Mouse (Mus musculus): ENCODE measurements around the gene Pxdc1.
A peak's percentile ranks its signal among the peaks of the same experiment; 100 is the strongest.

The Pxdc1 gene

DNA sequence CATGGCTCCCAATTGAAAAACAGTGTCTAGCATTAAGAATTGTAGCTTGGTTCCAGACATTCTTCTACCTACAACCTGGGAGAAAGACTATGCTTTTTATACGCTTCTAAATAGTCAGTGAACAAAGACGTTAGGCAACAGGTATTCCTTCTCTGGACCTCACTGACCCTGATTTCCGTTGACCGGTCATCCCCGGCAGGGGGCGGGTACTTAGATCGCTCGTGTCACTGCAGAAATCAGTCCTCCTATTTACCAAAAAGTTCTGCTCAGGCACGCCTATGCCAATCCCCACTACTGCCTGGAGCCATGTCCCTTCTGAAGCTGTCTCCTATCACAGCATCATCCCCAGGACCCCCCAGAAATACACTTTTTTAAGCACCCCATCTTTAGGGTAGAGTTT lies at the start of gene Pxdc1:
Pxdc1 (minus strand) TSS at position 96 of the 400 bp plus-strand sequence.
- no peak for DNase-seq

DNA sequence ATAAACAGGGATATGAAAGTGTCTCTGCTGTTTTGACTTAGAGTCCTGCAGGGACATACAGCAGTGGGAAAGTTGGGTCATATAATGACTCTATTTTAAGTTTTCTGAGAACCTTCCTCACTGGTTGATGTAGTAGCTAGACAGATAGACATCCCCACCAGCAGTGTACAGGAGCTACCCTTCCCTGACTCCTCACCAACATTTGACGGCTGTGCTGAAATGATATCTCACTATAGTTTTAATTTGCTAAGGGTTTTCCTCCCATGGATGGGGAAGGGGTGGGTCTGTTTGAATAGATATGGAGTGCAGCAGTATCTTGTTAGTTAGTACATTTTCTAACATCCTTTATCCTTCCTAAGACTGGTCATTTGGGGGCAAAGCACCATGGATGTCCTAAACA lies 47.3 kb upstream of the Pxdc1 start:
- DNase-seq = no peak

DNA sequence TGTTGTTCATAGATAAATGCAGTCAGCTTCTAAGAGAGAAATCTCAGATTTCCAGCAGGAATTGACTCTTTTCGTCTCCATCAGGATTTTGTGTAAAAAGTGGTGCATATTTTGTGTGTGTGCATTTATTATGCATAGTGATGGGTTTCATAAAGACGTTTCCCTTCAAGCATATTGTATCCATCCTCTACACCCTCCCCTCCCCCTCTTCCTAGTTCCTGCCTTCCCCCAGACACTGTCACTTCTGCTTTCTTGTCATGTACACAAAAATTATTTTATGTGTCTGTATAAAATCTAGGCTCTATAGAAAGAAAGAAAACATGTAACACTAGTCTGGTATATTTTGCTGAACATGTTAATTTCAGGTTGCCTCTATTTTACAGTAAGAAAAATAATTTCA lies 46.8 kb upstream of the Pxdc1 start:
- no peak for DNase-seq

DNA sequence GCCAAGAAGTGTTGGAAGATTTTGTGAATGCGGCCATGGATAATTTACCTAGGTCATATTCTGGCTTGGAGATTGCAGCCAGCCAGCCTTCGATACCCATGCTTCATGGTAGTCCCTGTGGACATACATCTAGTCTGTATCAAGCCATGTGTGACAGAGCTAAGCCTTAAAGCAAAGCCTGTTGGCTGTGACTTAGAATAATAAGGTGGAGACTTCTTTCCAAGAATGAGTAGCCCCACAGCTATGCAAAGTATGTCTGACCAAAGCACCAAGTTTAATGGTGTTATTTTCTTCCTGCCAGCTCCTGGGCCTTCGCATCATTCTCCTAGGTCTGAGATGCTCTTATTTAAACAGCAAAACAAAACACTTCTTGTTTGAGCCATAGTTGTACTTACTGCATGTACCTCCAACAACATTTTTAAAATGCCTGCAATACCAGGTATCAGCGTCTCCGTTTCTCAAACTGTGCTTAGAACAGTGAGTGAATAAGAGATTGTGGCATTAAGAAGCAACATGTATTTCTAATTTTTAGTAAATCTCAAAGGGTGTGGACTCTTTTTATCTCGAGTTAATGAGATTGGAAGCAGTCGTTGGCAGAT lies 43.5 kb upstream of the Pxdc1 start:
- DNase-seq = no peak

DNA sequence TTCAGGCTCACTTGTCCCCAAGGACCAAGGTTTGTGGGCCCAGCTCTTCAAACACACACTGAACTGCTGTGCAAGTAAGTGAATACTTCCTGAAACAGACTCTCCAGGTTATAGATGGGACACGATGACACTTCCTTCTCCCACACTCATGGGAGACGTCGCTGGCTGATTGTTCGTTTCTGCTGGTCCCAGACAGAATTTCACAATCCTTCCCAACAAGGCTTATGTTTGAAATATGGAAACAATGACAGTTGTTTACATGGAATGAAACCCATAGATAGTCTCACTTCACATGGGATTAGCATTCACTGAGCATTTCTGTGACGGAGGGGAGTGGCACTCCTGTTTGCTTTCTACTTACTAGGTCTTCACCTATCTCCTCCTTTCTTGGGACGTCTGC lies 39.8 kb upstream of the Pxdc1 start:
- no peak for DNase-seq

DNA sequence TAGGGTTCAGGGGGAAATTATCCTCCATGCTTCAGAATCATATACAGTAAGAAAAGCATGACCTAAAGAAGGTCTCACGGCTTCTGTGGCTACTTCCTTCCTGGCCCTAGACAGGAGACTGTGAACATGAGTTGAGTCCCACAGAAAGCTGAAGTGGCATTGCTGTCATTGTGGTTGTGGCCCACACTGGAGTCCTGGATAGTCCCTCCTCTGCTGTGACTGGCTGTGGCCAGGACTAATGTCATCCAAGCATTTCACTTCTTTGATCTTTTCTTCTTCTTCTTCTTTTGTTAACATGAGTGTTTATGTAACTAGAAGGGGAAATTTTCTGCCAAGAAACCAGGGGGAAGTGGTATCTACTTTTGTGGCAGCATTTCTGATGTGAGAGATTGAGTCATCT lies 37.8 kb upstream of the Pxdc1 start:
- no peak for DNase-seq

DNA sequence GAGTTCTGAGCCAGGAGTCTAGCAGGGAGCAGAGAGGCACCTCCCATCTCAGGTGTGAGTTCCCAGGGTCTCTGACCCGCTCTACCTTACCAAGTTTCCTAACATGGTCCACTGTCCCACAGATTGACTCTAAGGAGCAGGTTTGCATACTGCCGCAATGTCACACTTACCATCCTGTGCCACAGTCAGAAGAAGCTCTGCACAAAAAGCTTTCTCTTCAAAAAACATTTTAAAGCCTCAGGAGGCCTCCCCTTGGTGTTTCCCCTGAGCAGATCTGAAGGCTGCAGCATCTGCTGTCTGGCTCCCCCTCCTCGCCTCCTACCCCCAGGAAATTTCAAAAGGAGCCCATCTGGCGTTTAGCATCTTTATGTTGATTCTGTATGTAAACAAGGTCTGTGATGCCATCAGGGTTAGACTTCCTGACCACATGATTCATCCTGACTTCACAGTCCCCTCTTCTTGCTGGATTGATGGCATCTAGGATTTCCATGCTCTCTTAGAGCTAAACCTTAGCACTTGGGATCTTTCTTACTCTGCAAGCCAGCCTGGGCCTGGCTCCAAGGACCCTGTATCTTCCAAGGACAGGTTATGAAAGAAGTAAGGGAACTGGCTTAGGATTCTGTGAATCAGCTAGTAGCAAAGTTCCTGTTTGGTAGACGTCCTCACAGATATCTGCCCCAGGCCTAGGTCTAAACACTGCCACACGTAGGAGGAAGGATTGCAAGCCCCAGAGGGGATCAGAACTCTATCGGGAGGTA lies 31.9 kb upstream of the Pxdc1 start:
- no peak for DNase-seq

DNA sequence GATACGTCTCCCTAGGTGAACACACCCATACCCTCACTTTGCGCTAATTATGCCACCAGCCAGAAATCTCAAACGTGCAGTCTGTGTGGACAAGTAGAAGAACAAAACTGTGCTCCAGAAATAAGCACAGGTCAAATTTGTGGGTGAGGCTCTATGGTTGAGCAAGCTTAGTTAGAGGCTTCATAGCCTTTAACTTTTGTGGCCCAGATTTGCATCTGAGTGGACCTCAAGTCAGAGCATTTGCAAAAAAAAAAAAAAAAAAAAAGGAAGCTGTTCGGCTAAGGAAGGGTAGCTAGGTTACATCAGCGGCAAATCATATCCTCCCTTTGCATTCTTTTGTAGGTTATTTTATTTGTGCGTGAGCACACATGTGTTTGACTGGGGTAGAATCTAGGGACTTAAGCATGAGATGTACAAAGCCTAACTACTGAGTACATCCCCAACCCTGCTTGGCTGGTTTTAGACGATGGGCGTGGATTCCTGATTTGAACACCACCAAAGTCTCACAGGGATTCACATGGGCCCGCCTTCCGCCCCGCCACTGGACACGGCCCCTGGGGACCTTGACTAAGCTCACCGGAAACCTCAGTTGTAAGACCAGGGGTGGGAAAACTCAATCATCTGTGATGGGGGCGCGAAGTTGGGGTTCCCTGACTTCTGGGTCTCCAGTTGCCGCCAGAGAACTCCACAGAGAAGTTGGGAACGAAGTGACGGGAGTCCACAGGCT lies 30.6 kb upstream of the Pxdc1 start:
- no peak for DNase-seq

DNA sequence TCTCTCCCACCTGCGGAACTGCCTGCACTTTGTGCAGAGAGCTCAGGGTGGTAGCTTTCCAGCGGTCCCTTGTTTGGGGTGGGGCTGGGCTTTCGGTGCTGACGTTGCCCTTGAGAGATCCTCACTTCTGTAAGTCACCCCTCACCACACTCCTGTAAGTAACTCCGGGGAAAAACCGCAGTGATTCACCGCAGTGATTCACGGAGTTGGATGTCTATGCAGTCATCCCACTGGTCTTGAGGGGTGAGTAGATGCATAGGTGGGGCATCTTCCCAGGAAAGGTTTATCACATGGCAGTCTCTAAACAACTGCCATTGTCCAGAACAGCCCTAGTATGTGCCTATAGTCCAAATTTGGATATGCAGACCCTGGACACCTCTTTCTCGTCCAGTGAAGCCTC lies 30.0 kb upstream of the Pxdc1 start:
- no peak for DNase-seq

DNA sequence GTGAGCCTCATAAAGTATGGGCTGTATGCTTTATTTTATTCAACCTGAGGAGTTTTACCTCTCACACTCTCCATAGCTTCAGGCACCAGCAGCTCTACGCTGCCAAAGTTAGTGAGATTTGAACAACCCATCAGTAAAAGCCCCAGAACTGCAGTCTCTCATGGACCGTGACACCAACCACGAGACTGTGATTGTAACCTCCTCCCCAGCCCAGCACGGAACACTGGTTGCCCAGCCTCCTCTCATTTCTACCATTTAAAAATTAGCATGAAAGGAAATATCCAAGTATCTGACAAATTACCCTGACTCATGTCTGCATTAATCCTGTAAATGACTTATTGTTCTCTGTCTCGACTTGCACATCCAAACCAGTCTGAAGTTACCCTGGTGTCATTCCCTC lies 23.2 kb upstream of the Pxdc1 start:
- DNase-seq = no peak

DNA sequence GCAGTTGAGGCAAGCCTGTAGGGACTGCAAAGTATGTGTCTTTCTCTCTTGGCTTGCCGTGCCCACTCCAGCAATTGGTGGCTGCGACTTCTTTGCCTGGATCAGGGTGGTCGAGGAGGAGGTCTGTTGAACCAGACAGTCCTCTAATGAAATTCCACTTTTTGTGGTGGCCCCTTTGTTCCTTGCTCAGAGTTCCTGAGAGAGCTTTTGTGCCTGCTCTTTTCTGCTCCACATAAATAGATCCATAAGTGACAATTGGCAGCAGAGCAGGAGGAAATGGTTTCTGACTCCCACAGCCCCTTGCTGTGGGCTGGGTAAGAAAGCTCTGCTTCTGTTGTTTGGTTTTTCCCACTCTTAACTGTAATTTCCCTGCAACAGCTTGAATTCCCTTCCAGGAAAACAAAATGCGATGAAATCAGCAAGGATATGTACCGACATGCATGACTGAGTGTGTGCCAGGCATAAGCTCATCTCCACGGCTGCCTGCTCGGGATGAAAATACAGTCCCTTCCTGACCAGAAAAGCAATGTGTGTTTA lies 22.6 kb upstream of the Pxdc1 start:
- DNase-seq = no peak

DNA sequence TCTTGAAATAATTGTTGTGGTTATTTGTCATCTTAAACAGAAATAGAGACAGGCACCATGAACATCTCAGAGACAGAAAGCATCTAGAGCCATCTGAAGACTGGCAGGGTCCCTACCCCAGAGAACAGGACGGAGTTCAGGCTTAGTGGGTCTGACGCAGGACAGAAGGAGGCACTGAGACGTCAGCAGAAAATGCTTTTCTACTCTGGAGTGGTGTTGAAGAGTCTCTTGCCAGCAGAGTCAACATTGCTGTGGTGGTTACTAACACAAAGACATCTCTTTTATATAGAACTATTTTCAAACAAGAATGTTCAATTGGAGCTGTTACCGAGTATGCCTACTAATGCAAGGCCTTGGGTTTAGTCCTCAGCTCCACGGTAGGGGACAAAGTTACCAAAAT lies 20.1 kb upstream of the Pxdc1 start:
- DNase-seq = no peak

DNA sequence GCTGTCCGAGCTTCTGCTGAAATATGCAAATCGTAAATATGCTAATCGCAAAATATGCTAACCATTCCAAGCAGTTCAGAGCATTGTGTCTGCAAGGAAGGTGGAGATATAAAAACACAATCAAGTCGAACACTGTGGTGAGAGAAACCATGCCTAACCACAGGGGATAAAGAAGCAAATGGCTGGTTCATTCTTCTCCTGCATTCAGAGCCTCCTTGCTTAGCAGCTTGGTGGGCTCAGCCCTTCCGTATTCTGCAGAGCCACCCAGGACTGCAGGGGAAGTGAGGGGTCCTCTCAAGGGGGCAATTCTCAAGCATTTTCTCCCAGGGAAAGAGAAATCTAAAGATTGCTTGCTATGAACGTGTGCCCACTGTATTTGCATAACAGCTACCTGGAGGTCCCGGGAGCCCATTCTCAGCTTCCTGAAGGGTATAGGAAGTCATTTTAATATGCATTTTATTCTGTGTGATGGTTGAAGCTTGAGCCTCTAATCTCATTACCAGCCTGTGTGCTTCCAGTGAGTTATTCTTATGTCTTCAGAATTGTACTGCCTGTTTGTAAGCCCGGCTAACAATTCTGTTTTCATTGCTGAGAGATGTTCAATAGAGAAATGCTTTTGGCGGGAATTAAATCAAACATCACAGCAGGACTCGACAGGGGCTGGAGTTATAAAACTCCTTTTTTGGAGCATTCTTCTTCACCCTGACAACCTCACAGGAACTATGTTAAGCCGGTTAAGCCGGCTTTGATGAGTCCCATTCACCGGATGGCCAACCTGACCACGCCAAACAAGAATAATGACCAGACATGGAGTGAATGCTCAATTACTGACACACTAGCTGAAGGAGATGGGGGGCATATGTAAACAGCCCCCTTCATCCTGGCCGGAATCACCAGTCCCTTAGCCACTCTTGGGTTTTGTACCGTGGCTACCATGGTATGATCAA lies 16.9 kb upstream of the Pxdc1 start:
- no peak for DNase-seq

DNA sequence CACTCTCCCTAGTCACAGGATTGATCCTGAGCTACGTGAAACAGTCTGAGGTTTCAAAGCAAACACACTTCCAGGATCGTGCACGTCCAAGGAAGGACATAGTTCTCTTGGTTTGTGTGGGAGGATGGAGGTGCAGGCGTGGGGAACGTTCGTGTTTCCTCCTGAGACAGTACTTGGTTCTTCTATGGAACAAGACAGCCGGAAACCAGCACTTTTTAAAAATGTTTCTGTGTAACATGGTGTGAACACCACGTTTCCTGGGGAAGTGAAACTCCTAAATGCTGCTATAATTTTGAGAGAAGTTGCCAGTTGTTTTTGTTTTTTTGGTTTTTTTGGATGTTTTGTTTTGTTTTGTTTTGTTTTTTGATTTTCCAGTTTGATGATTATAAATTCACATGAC lies 13.9 kb upstream of the Pxdc1 start:
- DNase-seq = no peak

DNA sequence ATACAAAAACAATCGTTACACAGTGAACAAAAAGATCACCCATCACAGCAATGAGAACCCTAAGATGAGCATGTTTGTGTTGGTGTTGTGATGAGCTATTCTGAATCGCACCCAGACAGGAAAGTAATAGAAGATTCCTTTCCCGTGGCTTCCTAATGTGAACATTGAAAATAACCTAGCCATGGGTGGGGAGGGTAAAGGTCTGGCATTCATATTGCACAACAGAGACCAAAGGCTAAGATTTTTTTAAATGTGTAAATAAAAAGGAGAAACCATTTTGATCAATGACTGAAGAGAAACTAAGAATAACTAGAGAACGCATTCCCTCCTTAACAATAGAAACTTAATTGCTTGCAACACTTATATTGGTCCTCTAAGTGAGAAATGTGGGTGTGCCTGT lies 11.8 kb upstream of the Pxdc1 start:
- no peak for DNase-seq

DNA sequence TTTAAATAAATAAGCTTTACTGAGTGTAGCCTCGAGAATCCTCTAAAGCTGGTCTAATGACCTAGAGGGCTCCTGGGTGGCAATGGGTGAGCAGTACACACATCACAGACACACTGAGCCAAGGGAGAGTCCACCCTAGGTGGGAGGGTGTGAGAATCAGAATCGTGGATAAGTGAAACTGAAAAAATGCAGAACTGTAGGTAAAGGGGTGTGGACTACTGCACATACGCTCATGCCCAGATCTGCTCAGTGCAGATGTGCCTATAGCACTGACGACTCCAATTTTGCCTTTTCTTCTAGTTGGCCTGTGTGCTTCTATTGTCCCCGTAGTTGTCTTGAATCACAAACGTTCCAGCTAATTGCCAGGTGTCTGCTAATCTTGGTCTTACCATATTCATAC lies 10.5 kb upstream of the Pxdc1 start:
- DNase-seq = no peak

DNA sequence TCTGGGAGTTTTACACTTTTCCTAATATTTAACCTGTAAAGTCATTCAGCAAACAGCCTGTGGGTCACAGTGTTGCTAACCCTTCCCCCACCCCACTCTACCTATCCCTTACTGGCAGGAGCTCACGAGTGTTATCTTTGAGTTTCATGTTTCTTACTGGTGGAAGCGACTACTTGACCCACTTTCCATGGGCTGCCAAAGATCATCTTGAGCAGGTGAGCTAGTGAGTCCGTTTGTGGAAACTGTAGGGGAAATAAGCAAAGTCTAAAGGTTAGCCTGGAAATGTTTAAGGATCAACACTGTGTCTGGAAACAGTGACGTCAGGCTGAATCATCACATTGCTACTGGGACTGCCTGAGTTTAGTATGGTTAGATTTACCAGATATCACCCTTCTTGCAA lies 6.2 kb upstream of the Pxdc1 start:
- no peak for DNase-seq

DNA sequence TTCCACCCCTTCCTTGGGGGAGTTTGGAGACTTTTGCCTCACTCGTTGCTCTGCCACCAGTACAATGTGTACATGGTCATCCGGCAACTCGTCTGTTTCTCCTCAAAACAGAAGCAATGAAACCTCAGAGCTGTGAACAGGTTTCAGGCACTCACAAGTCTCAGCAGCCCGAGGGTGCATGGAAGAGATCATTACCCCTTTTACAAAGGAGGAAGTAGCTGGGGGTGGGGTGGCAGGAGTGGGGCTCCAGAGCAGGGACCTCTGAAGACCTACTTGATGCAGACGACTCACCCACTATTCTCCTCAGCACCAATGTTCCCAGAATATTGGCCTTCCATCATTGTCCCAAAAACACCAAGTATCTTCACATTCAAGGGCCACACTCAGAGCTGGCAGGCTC lies 3.1 kb upstream of the Pxdc1 start:
- DNase-seq = no peak

DNA sequence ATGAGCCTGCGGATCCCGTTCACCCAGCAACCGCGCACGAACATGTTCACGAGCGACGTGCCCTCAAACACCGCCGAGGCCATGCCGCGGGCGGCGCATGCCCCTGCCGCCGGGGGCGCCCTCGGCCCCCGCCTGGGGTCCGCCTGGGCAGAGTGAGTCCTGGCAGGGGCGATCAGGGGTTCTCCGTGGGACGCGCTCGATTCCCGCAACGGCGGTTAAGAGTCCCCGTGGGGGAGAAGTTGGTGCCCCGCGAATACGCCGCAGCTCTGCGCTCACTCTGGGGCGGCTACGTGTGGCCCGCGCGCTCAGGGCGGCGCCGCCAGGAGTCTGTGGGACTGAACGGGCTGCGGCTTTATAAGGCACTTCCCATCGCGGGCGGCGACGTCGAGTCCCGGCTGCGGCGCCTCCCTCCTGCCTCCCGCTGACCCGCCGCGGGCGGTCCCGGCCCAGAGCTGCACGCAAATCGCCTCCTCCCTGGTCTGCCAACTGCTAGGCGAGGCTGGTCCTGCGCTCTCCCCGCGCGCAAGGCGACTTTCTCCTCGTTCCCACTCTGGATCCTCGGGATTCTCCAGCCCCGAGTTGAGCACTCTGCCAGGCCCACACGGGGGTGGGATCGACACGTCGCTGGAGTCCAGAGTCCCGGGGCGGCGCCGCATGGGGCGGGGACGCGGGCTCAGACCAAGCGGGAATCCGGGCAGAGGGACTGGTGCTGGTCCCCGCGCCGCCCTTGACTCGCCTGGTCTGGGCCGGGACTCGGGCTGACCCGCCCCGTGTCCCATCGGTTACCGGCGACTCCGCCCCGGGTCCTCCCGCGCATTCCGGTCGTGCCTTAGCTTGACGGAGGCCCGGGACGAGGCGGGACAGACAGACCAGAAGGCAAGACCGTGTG lies 689 bp downstream of the Pxdc1 start:
- peak; percentile 12 to 20 for DNase-seq

DNA sequence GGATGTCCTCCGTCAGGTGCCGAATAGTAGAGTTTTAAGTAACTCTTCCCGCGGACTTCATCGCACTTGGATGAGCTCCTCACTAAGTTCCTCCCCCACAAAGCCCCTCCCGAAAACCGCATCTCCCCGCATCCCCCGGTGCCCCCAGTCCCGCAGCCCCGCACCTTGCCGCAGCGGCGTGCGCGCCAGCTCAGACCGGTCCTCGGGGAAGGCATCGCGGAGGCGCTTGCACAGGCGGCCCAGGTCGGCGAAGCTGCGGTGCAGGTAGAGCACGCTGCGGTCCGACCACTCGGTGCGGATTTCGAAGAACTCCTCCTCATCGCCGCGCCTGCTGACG lies 1.3 kb downstream of the Pxdc1 start:
- no peak for DNase-seq

DNA sequence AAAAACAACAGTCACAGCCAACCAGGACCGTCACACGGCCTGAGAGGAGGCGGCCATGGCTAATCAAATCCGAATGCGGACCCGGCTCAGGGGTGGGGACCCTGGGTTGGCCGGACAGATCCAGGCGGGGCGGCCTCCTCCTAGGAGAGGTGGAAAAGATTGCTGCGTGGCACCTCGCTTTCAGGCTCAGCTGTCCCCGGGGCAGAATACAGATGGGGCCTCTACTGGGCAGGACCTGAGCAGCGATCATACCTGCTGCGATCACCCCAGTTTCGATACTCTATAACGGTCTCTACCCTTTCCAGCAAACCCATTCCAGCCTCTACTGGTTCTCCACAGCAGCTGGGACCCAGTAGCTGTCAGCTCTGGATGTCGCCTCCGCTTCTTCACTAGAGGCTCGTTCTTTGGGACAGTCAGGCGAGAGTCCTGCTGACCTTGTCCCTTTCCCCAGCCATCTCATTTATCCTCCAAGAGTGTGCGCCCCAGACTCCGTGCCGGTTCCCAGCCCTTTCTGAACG lies 1.8 kb downstream of the Pxdc1 start:
- DNase-seq = no peak

DNA sequence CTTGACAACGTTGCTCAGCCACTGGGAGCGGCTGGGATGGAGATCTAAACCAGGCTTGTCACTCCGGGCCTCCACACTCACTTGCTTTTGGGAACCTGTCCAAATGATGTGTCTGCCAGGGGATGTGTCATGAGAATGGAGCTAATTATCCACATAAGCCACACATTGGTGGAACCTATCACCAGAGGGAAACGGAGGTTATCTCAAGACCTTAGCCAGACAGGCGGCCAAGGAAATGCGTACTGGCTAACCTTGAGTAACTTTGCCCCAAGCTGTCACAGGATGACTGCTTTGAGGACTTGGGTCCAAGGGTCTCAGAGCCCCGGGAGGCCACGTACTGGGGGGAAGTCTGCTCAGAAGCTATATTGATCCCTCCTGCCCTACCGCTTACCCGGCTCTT lies 2.3 kb downstream of the Pxdc1 start:
- no peak for DNase-seq

All from thymus, adult 18-20 months (tissue).